Mouse (Mus musculus): ENCODE measurements around the gene Mtch2. TPM values are rescaled to one million over a fixed set of nuclear protein-coding genes. Genes with fewer than 3 reads are reported as not detected.
"Not testable (repeated sequence)": the region's sequence is repeated elsewhere in the genome, so short reads cannot be mapped to it uniquely, and the experiment has no call there.

Mtch2 gene
- polyA plus RNA-seq (2012; rRNA removed) = 137 and 149 TPM in 2 replicates

DNA sequence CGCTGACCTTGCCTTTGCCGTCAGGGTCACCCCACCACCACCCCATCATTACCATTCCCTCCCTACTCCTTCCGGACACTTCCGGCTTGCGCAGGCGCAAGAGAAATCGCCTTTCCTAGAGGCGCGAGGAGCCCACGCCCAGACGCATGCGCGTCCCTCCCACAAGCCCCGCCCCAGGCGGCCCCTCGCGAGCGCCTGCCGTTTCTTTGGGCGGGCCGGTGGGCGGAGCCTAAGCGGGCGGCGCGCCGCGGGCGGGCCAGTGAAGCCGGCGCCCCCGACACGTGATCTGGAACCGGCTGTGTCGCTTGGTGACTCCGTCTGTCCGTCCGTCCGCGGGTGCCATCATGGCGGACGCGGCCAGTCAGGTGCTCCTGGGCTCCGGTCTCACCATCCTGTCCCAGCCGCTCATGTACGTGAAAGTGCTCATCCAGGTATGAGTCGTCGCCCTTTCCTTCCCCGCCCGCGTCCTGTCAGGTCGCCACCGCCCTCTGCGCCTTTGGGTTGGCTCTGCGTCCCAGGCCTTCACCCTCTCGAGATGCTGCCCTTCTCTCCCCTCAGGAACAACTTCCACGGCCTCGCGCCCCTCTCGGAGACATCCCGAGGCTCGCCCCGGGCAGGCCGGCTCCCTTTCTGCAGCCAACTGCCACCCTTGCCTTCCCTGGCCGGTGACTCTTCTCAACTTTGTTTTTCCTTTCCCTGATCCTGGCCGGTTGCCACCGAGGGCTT, at the start of gene Mtch2:
Gene Mtch2 (plus strand): TSS at position 201 of the 726 bp plus-strand sequence.
- peak; percentile 95 to 98 for DNase-seq (ENCODE audit: extremely low spot score in 1 of 2, low spot score in 1 of 2)

DNA sequence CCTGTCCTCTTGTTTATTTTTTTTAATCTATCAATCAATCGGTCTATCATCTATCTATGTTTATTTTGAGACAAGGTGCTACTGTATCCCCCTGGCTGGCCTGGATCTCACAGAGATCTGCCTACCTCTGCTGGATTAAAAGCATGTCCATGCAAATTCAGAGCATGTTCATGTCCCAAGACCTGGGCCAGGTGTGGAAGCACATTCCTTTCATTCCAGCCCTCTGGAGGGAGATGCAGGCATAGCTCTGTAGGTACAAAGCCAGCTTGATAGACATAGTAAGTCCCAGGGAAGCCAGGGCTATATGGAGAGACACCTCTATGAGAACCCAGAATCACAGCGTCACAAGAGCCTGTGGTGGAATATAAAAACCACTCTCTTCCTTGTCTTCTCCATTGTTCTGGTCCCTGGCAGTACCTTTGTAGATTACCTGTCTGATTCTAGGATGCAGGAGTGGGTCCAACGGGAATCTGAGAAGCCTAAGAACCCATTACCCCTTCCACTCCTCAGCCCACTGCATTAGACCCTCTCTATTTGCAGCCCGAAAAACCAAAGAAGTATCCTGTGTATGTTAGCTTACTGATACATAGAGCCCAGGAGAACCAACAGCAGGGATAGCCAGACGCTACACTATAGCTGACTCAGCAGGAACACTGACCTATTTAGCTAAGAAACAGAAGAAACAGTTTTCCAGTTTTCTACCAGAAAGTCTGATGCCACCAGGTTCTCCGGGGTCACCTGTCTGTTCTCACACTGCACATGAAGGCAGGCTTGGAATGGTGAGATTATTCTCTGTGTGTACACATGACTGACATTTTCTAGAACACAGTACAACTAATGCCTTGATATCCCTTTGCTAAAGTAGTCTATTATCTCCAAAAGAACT, 38.5 kb upstream of the Mtch2 start:
- no peak for DNase-seq (ENCODE audit: extremely low spot score in 1 of 2, low spot score in 1 of 2)

DNA sequence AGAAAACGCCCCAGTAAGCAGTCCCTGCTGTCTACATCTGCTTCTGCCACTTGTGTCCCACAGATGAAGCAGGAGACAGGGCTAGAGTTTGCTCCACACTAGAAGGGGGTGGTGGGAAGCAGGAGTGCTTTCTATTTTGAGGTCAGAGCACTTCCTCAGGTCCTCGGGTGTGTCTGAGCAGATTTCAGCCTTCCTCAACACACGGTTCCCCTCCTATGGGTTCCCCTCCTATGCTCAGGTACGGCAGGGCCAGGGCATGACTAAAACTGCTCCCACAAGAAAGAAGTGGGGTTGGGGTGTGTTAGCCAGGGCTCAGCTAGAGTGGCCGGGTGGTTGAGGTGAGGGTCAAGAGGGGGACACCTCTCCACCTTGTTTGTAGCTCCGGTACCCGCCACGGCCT, 36.2 kb upstream of the Mtch2 start:
- DNase-seq (ENCODE audit: extremely low spot score in 1 of 2, low spot score in 1 of 2) = no peak

DNA sequence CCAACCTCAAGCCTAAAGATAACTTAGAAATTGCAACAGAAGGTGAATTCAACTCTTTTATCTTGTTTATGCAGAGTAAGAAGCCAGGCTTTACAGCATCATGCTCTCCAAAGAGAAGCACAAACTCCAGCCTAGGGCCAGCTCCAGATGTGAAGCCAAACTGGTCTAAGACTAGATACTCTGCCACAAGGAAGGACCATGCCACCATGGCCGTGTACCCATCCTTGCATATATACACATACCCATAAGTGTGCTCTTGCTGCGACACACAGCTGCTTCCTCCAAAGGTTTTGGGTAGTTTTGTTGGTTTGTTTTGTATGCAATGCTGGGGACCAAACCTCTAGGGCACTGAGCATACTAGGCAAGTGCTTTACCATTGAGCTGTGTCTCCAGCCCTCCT, 31.7 kb upstream of the Mtch2 start:
- DNase-seq (ENCODE audit: extremely low spot score in 1 of 2, low spot score in 1 of 2) = no peak

DNA sequence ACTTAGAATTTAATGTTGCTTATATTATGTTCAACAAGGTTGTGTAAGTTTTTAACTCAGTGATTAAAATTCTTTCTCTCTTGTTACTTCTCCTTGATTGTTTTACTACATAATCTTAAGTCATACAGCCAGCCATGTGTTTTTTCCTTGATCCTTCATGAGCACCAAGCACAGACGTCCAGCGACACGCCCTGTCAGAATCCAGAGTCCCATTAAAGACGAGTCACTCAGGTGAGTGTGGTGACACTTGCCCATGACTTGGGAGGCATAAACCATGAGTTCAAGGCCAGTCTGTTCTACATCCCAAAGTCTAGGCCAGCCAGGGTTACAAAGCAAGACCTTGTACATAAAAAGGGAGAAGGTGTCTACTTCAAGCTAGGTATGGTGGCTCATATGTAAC, 30.8 kb upstream of the Mtch2 start:
- no peak for DNase-seq (ENCODE audit: extremely low spot score in 1 of 2, low spot score in 1 of 2)

DNA sequence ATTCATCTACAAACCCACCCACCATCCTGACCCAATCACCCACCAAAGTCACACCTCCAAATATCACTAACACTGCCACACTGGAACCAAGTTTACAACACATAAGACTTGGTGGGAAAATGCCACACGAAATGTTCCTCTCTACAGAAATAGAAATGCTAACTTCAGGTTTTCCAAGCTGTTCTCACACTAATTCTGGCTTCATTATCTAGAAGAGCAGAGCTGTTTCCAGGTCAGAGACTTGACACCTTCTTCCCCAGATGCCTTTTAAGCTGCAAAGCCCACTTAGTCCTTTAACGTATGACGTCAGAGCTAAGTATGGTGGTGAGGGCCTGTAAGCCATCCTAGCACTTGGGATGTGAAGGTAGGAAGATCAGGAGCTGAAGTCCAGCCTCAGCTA, 28.2 kb upstream of the Mtch2 start:
- peak; percentile 13 to 30 for DNase-seq (ENCODE audit: extremely low spot score in 1 of 2, low spot score in 1 of 2)

DNA sequence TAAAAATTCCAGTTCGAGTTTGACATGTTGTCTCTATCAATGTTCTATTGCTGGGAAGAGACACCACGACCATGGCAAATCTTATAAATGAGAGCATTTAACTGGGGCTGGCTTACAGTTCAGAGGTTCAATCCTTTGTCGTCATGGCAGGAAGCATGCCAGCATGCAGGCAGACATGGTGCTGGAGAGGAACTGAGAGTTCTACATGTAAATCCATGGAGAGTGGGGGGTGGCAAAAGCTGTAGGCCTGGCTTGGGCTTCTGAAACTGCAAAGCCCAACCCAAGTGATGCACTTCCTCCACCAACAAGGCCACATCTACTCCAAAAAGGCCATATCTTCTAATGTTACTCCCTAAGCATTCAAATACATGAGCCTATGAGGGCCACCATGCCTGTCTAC, 26.1 kb upstream of the Mtch2 start:
- no peak for DNase-seq (ENCODE audit: extremely low spot score in 1 of 2, low spot score in 1 of 2)

DNA sequence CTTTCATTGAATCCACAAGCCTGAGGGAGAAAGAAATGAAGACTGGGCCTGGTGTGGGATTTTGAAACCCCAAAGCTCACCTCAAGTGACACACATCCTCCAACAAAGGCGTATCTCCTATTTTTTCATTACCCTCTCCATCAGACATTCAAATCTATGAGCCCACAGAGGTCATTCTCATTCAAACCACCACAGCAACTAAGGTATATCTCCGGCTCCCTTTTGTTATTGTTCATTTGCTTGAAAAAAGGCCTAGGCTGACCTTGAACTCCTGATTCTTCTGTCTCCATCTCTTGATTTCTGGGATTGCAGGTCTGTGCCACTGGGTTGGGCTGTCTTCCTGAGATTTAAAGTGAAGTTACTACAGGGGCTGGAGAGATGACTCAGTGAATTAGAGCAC, 24.0 kb upstream of the Mtch2 start:
- DNase-seq (ENCODE audit: extremely low spot score in 1 of 2, low spot score in 1 of 2) = no peak

DNA sequence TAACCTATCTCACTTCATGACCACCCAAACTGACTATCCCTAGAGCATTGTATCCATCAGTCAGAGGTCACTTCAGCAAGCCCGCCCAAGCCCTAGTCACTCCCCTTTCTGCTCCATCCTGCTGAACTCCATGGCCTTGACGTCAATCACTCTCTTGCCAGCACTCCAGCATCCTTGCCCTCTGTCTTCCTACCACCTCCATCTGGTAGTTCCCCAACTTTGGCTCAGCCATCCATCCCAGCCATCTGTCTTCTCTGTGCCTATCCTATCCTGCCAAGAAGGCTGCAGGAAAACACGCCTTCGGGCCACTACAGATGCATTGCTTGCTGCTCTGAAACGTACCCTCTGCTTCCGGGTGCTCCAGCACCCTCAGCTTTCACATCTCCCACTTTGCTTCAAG, 23.2 kb upstream of the Mtch2 start:
- peak in 1 of 2 experiments; percentile 56 for DNase-seq (ENCODE audit: extremely low spot score in 1 of 2, low spot score in 1 of 2)

DNA sequence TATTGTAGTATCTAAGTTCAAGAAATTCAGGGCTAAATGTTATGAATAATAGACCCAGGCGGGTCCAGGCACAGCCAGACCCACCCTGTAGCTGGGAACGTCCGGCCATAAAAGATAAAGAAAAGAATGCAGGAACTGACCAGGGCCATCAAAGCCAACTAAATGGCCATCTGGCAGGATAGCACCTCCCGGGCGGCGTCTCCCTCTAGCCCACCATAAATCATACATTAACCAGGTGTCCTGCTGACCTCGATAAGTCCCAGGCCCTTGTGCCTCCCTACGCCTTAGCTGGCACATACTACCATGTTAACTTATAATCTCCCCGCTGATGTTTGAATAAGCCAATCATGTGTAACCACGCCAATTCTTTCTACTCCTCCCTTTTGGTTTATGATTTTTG, 22.4 kb upstream of the Mtch2 start:
- DNase-seq (ENCODE audit: extremely low spot score in 1 of 2, low spot score in 1 of 2) = not testable (repeated sequence)

DNA sequence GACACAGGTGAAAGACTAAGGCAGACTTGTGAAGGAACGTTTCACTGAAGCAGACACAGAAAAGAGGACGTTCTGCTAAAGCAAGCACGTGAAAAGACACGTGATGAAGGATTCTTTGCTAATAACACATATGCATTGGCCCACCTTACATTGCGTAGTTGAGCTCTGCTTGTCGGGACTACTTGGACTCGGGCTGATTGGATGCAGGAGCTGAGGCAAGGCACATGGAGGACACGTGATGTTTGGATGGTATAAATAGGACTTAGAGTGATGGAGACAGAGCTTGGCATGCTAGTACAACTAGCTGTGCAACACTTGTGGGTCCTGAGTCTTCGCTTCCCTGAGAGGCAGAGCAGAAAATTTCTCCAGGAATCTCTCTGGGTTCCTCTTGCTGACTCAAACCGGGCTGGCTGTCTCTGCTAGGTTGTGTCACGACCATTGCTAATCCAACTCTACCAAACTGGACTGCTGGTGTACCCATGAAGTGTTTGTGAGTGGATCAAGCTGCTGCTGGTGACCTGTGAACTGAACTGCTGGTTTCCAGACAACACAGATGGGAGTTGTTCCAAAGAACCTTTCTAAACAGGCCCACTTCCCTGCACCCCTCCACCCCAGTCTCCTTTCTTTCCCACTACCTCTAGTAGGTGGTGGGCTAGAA, 21.3 kb upstream of the Mtch2 start:
- no peak for DNase-seq (ENCODE audit: extremely low spot score in 1 of 2, low spot score in 1 of 2)

DNA sequence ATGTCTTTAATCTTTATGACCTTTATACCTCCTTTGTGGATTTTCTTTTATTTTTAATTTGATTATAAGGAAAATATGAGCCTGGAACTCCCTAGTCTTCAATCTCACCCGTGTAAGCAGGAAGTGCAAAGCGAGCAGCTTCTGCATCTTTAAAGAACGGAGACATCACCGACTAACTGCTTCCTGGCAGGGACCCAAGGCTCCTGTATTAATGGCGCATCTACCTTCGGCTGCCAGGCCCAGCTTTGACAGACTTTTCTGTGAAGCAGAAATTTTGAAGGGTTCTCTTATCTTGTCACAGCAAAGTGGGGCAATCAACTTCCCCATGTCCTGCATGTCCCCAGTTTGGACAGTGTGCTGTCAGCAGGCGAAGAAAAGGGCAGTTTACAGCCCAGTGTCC, 18.2 kb upstream of the Mtch2 start:
- DNase-seq (ENCODE audit: extremely low spot score in 1 of 2, low spot score in 1 of 2) = no peak

DNA sequence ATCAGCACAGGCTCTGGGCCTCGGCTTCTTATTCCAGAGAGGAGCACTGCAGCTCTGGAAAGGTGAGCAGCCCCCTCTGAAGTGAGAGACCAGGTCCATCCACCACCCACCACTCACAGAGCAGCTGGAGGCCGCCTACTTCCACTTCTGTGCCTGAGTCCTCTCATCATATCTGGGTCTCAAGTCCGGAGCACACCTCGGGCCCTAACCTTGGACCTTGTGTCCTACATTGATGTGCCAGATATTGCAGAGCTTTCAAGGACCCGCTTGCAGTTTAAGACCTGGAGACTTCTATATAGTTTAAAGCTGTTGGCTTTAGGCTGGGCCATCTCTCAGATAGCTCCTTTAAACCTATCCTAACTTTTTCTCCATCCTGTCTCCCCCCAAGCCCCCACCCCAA, 13.5 kb upstream of the Mtch2 start:
- DNase-seq (ENCODE audit: extremely low spot score in 1 of 2, low spot score in 1 of 2) = no peak

DNA sequence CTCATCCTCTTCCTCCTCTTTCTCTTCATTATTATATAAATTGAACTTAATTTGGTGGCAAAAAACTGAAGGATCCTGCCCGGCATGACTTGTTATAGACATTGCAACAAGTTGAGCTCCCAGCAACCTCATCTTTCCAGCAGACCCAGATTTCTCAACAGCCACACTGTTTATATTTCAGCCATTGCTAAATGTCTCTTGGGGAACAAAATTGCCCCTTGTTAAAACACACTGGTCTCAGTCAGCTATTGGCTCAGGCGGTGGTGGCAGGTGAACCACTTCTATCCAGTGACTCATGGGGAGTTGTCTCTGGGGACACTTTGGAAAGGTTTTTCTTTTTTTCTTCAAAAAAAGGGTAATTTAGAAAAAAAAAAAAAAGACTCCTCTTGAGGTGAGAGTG, 8.3 kb upstream of the Mtch2 start:
- no peak for DNase-seq (ENCODE audit: extremely low spot score in 1 of 2, low spot score in 1 of 2)

DNA sequence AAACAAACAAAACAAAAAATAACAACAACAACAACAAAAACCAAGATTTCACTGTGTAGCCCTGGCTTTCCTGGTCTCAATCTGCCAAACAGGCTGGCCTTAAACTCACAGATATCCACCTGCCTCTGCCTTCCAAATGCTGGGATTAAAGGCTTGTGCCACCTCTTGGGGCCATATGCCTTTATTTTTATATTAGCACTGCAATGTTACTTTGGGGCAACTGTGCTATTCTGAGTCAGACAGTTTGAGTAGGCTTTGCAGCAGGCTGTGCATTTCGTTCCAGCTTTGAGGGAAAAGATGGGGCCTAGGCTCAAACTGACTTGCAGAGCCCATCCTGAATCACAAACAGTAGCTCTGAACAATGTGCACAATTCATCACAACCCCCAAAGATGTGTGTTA, 3.3 kb upstream of the Mtch2 start:
- DNase-seq (ENCODE audit: extremely low spot score in 1 of 2, low spot score in 1 of 2) = no peak

DNA sequence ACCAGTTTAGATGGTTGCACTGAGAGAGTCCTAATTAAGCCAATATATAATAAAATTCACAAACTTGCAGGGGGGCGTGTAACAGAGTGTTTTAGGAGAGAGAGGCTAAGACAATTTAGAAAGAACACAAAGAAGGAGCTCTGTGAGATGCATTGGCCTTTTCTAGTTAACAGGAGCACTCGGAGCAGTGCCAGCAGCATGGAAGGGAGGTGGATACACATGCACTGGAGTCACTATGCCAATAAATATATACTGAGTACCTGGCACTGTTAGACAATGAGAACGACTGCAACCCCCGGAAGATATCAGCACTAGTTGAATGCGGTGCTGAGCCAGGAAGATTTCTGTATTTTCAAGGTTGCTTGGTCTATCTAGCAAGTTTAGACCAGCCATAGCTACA, 2.7 kb upstream of the Mtch2 start:
- no peak for DNase-seq (ENCODE audit: extremely low spot score in 1 of 2, low spot score in 1 of 2)

DNA sequence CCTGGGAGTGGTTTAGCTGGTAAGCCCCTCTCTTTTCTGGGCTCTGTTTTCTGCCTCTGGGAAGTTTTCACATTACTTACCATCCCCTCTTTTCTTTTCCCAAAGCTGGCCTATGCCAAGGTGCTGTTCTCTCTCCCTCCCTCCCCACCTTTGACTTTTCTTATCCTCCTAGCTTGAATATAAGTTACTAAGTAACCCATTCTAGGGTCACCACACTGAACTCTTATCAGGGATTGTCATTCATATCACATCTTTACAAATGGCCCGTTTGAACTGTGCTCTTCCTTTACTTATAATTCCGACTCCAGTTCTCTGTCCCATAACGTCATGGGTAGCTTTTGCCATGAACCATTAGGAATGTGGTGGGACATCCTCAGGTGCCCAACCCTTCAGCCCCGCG, 1.7 kb upstream of the Mtch2 start:
- DNase-seq (ENCODE audit: extremely low spot score in 1 of 2, low spot score in 1 of 2) = no peak

DNA sequence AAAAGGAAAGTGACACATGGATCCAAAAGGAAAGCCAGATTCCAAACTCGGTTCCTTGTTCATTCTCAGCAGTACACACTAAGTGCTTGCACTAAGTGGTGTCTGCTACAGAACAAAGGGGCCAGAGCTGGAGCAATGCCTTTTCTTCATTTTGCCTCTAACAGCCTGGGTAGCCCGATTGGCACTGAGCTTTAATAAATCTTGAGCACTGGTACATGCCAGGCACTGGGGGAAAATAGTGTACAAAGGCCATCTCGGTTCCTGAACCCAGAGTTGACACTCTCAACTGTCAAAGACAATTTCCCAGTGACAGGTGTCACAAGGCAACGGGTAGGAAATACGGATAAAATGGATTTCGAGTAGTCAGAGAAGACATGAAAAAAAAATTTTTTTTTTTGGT, 784 bp upstream of the Mtch2 start:
- DNase-seq (ENCODE audit: extremely low spot score in 1 of 2, low spot score in 1 of 2) = peak in 1 of 2 experiments; percentile 32

DNA sequence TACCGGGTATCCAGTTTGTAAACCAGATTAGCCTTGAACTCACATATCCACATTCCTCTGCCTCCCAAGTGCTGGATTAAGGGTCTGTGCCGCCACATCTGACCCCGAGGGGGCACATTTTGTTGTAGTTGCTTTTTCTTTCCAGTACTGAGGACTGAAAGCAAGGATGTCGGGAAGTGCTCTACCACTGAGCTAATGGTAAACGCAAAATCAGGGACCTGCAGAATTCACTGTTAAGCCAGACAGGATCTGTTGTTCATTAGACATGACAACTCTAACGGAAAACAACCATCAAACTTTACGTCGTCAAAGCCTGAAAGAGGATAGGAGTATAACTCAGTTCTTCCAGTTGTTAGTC, 379 bp upstream of the Mtch2 start:
- no peak for DNase-seq (ENCODE audit: extremely low spot score in 1 of 2, low spot score in 1 of 2)

DNA sequence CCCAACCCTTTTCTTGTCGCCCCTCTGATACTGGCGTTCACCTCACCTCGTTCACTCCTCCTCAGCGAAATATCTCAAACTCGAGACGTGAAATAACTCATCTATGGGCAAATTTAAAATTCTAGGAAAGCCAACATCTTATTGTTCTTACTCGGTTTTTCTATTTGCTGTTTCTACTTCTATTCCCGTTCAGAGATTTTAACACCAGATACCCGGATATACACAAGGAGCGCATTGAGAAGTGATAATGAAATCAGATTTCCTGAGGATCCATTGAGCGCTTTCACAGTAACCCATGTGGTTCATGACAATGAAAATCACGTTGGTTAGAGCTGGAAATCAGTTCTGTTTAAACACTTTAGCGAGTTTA, 711 bp downstream of the Mtch2 start:
- DNase-seq (ENCODE audit: extremely low spot score in 1 of 2, low spot score in 1 of 2) = peak in 1 of 2 experiments; percentile 31

DNA sequence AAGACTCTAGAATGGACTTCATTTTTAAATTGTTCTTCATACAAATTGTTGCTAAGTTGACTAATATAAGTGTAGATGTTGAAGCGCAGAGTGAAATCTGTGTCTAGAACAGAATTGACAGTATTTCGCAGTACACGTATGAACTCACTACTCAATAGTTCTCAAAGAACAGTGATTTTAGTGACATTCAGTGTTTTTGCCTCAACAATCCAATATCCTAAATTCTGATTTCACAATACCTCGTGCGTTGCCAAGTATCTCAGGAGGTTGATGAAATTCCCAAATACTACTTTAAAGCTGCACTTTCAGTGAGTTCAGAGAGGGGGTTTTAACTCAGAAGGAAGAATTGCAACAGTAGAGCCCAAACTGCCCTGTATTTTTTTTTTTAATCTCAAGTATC, 1.4 kb downstream of the Mtch2 start:
- no peak for DNase-seq (ENCODE audit: extremely low spot score in 1 of 2, low spot score in 1 of 2)

DNA sequence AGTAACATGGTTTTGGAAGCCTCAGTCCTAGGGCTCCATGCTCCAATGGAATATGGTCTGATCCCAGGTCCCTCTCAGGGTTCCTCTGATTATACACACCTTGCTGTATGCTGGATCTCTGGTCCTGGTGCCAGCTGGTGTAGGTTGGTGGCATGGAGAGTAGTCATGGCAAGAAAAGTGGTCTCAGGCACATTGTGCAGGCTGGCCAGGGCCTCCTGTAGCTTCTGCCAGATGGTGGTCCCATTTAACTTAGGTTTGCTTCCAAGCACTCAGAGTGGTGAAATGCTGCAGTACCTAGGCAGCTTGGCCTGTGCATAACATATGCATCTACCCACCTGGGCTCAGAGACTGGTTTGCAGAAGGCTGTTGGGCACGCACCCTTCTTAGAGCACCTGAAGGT, 3.4 kb downstream of the Mtch2 start:
- DNase-seq (ENCODE audit: extremely low spot score in 1 of 2, low spot score in 1 of 2) = no peak
